Mouse (Mus musculus) kidney, embryonic 15.5 days (tissue): Measurements from ENCODE around the gene Mgarp. TPM values are rescaled to one million over a fixed set of nuclear protein-coding genes. Genes with fewer than 3 reads are reported as not detected.
A peak's percentile ranks its signal among the peaks of the same experiment; 100 is the strongest.
"Not testable (repeated sequence)": the region's sequence is repeated elsewhere in the genome, so short reads cannot be mapped to it uniquely, and the experiment has no call there.

ENCODE experiments used
- ATAC-seq: fragments of 200-750 bp; cut with Nextera tagmentation; replicated peaks from 2 replicates; pipeline ENCODE4 v1.8.0; 2017; ENCODE audit warnings: moderate TSS enrichment; ENCODE audit not compliant: low FRiP score
- H3K27ac ChIP-seq: fragments of 300-500 bp; sonication (generic); 2 replicates; pipeline ENCODE4 v1.5.1; 2015; ENCODE audit warnings: mild to moderate bottlenecking, inconsistent platforms
- H3K27me3 ChIP-seq: fragments of 300-500 bp; sonication (generic); 2 replicates; pipeline ENCODE4 v1.6.1; 2015; ENCODE audit warnings: inconsistent platforms
- H3K36me3 ChIP-seq: fragments of 300-500 bp; sonication (generic); 2 replicates; pipeline ENCODE4 v1.6.1; 2015; ENCODE audit warnings: inconsistent platforms
- H3K4me1 ChIP-seq: fragments of 300-500 bp; sonication (generic); 2 replicates; pipeline ENCODE4 v1.6.1; 2015; ENCODE audit warnings: inconsistent platforms
- H3K4me2 ChIP-seq: fragments of 300-500 bp; sonication (generic); 2 replicates; pipeline ENCODE4 v1.6.1; 2015; ENCODE audit warnings: moderate library complexity, mild to moderate bottlenecking, inconsistent platforms
- H3K4me3 ChIP-seq: fragments of 300-500 bp; sonication (generic); replicated peaks from 2 replicates; pipeline ENCODE4 v1.5.1; 2015; ENCODE audit warnings: mild to moderate bottlenecking, inconsistent platforms
- H3K9ac ChIP-seq: fragments of 300-500 bp; sonication (generic); 2 replicates; pipeline ENCODE4 v1.6.1; 2015; ENCODE audit warnings: mild to moderate bottlenecking, inconsistent platforms
- H3K9me3 ChIP-seq: fragments of 300-500 bp; sonication (generic); replicated peaks from 2 replicates; pipeline ENCODE4 v1.6.1; 2016; ENCODE audit warnings: inconsistent platforms
- WGBS: fragments of 180-500 bp; shearing (Covaris S2); methylation state at CpG from one replicate; pipeline ENCODE4 v1.1.7; 2015; ENCODE audit warnings: mixed read lengths; 5-methylcytosine and 5-hydroxymethylcytosine counted together
- polyA plus RNA-seq: library from polyadenylated mRNA; unstranded; fragments of >200 nt; fragmentation: Nextera tagmentation; extraction: Ambion mirVana; gene quantifications from 2 replicates; pipeline ENCODE4 v1.2.1, GENCODE M21; 2015

Mgarp gene
- 5.3 and 11.4 TPM in 2 replicates for polyA plus RNA-seq

- Histone ChIP-seq H3K4me1 (peaks cover 25% of the 10 kb centered on the region), H3K27ac (0 out of 2 replicates have a peak within 1 kb of the TSS, but pooled peaks have one; percentile 37), H3K27me3 (peaks cover 27% of the 10 kb centered on the region), H3K9ac (peak within 1 kb of the TSS; percentile 42), H3K9me3 (no peaks in the 10 kb centered on the region), H3K36me3 (no peaks in the 10 kb centered on the region), H3K4me3 (peak within 1 kb of the TSS; percentile 59), H3K4me2 (peak within 1 kb of the TSS; percentile 88)
- peak; percentile 88 for ATAC-seq
- 2% methylated on average over 41 of the region's 41 CpGs for WGBS
Measured at GRCm38 (mm10) chr3:51396219-51397068, at the start of gene Mgarp. Gene Mgarp (minus strand): TSS chr3:51396738.

- no peak overlapping the region for H3K9ac ChIP-seq
- H3K27ac ChIP-seq = no peak overlapping the region
- H3K4me2 ChIP-seq = no peak overlapping the region
- no peak overlapping the region for H3K4me3 ChIP-seq
- WGBS = 91% methylated on average over 3 of the region's 3 CpGs
- ATAC-seq = no peak
- H3K36me3 ChIP-seq = peaks cover 33% of the 10 kb centered on the region
- H3K9me3 ChIP-seq = no peaks in the 10 kb centered on the region
- no peaks in the 10 kb centered on the region for H3K27me3 ChIP-seq
- no peaks in the 10 kb centered on the region for H3K4me1 ChIP-seq
Measured at GRCm38 (mm10) chr3:51434871-51435595, 38.5 kb upstream of the Mgarp start.

GRCm38 (mm10) chr3:51434364-51434763, 37.8 kb upstream of the Mgarp start:
- not testable (repeated sequence) for H3K4me2 ChIP-seq, H3K4me1 ChIP-seq, H3K4me3 ChIP-seq, H3K27me3 ChIP-seq, H3K9ac ChIP-seq, ATAC-seq, H3K9me3 ChIP-seq, H3K27ac ChIP-seq
- peaks cover 29% of the 10 kb centered on the region for H3K36me3 ChIP-seq
- WGBS = 84% methylated on average over 5 of the region's 5 CpGs

- ATAC-seq = no peak
- no peak overlapping the region for H3K4me2 ChIP-seq
- H3K27ac ChIP-seq = no peak overlapping the region
- no peaks in the 10 kb centered on the region for H3K27me3 ChIP-seq
- H3K4me3 ChIP-seq = no peak overlapping the region
- 0 out of 2 replicates have a peak, but pooled peaks cover 3% of the 10 kb centered on the region for H3K4me1 ChIP-seq
- 0 out of 2 replicates have a peak, but pooled peaks cover 3% of the 10 kb centered on the region for H3K36me3 ChIP-seq
- H3K9me3 ChIP-seq = no peaks in the 10 kb centered on the region
- no peak overlapping the region for H3K9ac ChIP-seq
Measured at GRCm38 (mm10) chr3:51425394-51425793, 28.9 kb upstream of the Mgarp start.

DNA sequence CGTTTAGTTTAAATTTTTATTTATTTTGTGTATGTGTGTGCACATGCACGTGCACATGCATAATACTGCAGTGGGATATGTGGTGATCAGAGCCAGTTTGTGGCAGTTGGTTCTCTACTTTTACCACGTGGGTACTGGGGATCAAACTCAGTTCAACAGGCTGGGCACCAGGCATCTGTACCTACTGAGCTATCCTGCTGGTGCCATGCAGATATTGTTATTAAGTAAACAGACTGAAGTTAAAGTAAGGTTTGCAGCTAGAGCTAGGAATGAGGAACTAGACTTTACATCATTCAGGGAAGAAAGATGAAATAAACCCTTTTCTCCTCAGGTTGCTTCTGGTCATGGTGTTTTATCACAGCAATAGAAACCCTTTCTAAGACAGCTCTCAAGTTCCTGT, 25.4 kb upstream of the Mgarp start:
- Histone ChIP-seq H3K9ac (no peak overlapping the region), H3K27ac (no peak overlapping the region), H3K9me3 (no peaks in the 10 kb centered on the region), H3K4me1 (peaks cover 18% of the 10 kb centered on the region), H3K36me3 (0 out of 2 replicates have a peak, but pooled peaks cover 3% of the 10 kb centered on the region), H3K27me3 (no peaks in the 10 kb centered on the region), H3K4me3 (no peak overlapping the region), H3K4me2 (no peak overlapping the region)
- WGBS = 76% methylated on average over 3 of the region's 3 CpGs
- no peak for ATAC-seq

DNA sequence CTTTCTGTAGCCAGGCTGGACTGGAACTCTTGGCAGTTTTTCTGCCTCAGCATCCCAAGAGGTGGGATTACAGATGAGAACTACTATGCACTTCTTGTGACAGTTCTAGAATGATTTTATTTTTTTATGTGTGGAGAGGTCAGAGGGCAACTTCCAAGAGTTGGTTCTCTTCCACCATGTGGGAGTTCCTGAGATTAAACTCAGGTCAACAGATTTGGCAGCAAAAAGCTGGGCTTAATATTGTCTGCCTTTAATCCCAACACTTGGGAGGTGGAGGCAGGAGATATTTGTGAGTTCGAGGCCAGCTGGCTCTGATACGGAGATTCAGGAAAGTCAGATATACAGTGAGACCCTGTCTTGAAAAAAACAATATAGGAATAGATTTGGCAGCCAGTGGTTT, 21.4 kb upstream of the Mgarp start:
- Histone ChIP-seq H3K4me1 (peaks cover 29% of the 10 kb centered on the region), H3K27ac (no peak overlapping the region), H3K9me3 (no peaks in the 10 kb centered on the region), H3K36me3 (0 out of 2 replicates have a peak, but pooled peaks cover 3% of the 10 kb centered on the region), H3K27me3 (no peaks in the 10 kb centered on the region), H3K4me3 (peak overlapping the region; percentile 89; the same call in 1 of the 2 replicates), H3K9ac (no peak overlapping the region), H3K4me2 (peak overlapping the region; percentile 76)
- ATAC-seq = no peak
- 65% methylated on average over 2 of the region's 2 CpGs for WGBS

GRCm38 (mm10) chr3:51417485-51417884, 20.9 kb upstream of the Mgarp start:
- Histone ChIP-seq H3K4me1 (peaks cover 29% of the 10 kb centered on the region), H3K36me3 (0 out of 2 replicates have a peak, but pooled peaks cover 3% of the 10 kb centered on the region), H3K4me3 (peak overlapping the region; percentile 89), H3K27me3 (no peaks in the 10 kb centered on the region), H3K9me3 (no peaks in the 10 kb centered on the region), H3K9ac (no peak overlapping the region), H3K4me2 (peak overlapping the region; percentile 76), H3K27ac (no peak overlapping the region)
- 35% methylated on average over 2 of the region's 2 CpGs for WGBS
- no peak for ATAC-seq

GRCm38 (mm10) chr3:51417135-51417458, 20.6 kb upstream of the Mgarp start:
- Histone ChIP-seq H3K36me3 (0 out of 2 replicates have a peak, but pooled peaks cover 3% of the 10 kb centered on the region), H3K4me1 (peaks cover 29% of the 10 kb centered on the region), H3K27ac (peak overlapping the region; percentile 95), H3K9me3 (no peaks in the 10 kb centered on the region), H3K9ac (peak overlapping the region; percentile 87), H3K27me3 (no peaks in the 10 kb centered on the region), H3K4me3 (peak overlapping the region; percentile 89), H3K4me2 (peak overlapping the region; percentile 76)
- ATAC-seq = no peak
- WGBS = 8% methylated on average over 8 of the region's 8 CpGs

- H3K27me3 ChIP-seq = no peaks in the 10 kb centered on the region
- no peaks in the 10 kb centered on the region for H3K36me3 ChIP-seq
- H3K9me3 ChIP-seq = no peaks in the 10 kb centered on the region
- peaks cover 26% of the 10 kb centered on the region for H3K4me1 ChIP-seq
- H3K27ac ChIP-seq = peak overlapping the region; percentile 95
- ATAC-seq = peak; percentile 66
- H3K4me2 ChIP-seq = peak overlapping the region; percentile 76
- under 1% methylated on average over 67 of the region's 68 CpGs for whole genome bisulfite sequencing
- peak overlapping the region; percentile 87 for H3K9ac ChIP-seq
- peak overlapping the region; percentile 89 for H3K4me3 ChIP-seq
Measured at GRCm38 (mm10) chr3:51416364-51417134, 20.0 kb upstream of the Mgarp start.

- 0% methylated on average over 30 of the region's 30 CpGs for WGBS
- Histone ChIP-seq H3K27ac (peak overlapping the region; percentile 95), H3K9ac (peak overlapping the region; percentile 87), H3K9me3 (no peaks in the 10 kb centered on the region), H3K4me3 (peak overlapping the region; percentile 89), H3K27me3 (no peaks in the 10 kb centered on the region), H3K36me3 (no peaks in the 10 kb centered on the region), H3K4me2 (peak overlapping the region; percentile 76), H3K4me1 (peaks cover 26% of the 10 kb centered on the region)
- peak; percentile 73 for ATAC-seq
Measured at GRCm38 (mm10) chr3:51416073-51416363, 19.5 kb upstream of the Mgarp start.

- ATAC-seq = peak; percentile 91
- Histone ChIP-seq H3K9me3 (no peaks in the 10 kb centered on the region), H3K4me1 (peaks cover 26% of the 10 kb centered on the region), H3K36me3 (no peaks in the 10 kb centered on the region), H3K27me3 (no peaks in the 10 kb centered on the region), H3K9ac (peak within 1 kb of the TSS; percentile 87), H3K27ac (peak within 1 kb of the TSS; percentile 95), H3K4me3 (peak within 1 kb of the TSS; percentile 89), H3K4me2 (peak within 1 kb of the TSS; percentile 76)
- 3% methylated on average over 43 of the region's 43 CpGs for WGBS
Measured at GRCm38 (mm10) chr3:51415098-51416072, 18.8 kb upstream of the Mgarp start, which contains the start of gene Naa15. Gene Naa15 (plus strand): TSS chr3:51415148.
